ENCODE assay signal across 7 mouse cellular contexts in genomic region chr17:34128944-34129791, GRCm38 (mm10). TPM values are rescaled to one million over a fixed set of nuclear protein-coding genes. Genes with fewer than 3 reads are reported as not detected.
A peak's percentile ranks its signal among the peaks of the same experiment; 100 is the strongest.
DNase-seq lines count a peak whose midpoint lies in the region; ATAC-seq lines count a peak whose summit lies in the region.

No protein-coding gene starts in this region.

- WGBS in forebrain, embryonic 16.5 days, result 18% methylated on average over 18 of the region's 18 CpGs
- 15% methylated on average over 18 of the region's 18 CpGs for WGBS in liver, embryonic 15.5 days (ENCODE audit: insufficient replicate concordance)

- H3K4me1 ChIP-seq in forebrain, embryonic 16.5 days (replicated peaks; ENCODE audit: control insufficient read depth, insufficient read depth, low read length), result peaks cover 20% of the 10 kb centered on the region
- H3K4me1 ChIP-seq in liver, embryonic 15.5 days (replicated peaks), result peaks cover 61% of the 10 kb centered on the region

- peak; percentile 46 for DNase-seq in right cerebral cortex, adult 18-20 months
- DNase-seq in right cerebral cortex, postnatal 14 days, result no peak
- peak; percentile 69 for DNase-seq in thymus, postnatal 14 days
- no peak for DNase-seq in natural killer cell, adult 2 months (ENCODE audit: low spot score in 2 of 2)
- DNase-seq in cerebellum, postnatal 10 days, result no peak

- H3K9me3 ChIP-seq in forebrain, embryonic 16.5 days (ENCODE audit: control insufficient read depth, low read length), result no peaks in the 10 kb centered on the region
- no peaks in the 10 kb centered on the region for H3K9me3 ChIP-seq in liver, embryonic 15.5 days (replicated peaks)

- no peaks in the 10 kb centered on the region for H3K27me3 ChIP-seq in forebrain, embryonic 16.5 days (replicated peaks; ENCODE audit: control insufficient read depth, insufficient read depth, low read length)
- peaks cover 41% of the 10 kb centered on the region for H3K27me3 ChIP-seq in liver, embryonic 15.5 days

- 0 out of 2 replicates have a peak overlapping the region, but pooled peaks have one; percentile 10 for H3K4me3 ChIP-seq in forebrain, embryonic 16.5 days (replicated peaks; ENCODE audit: low read length)
- H3K4me3 ChIP-seq in liver, embryonic 15.5 days (replicated peaks), result no peak overlapping the region

- peak overlapping the region; percentile 29 for H3K4me2 ChIP-seq in forebrain, embryonic 16.5 days (ENCODE audit: low read length)
- 0 out of 2 replicates have a peak overlapping the region, but pooled peaks have one; percentile 23 for H3K4me2 ChIP-seq in liver, embryonic 15.5 days

- peak overlapping the region; percentile 68 for H3K27ac ChIP-seq in forebrain, embryonic 16.5 days (ENCODE audit: low read length)
- H3K27ac ChIP-seq in liver, embryonic 15.5 days (replicated peaks), result no peak overlapping the region

- H3K36me3 ChIP-seq in forebrain, embryonic 16.5 days (ENCODE audit: control insufficient read depth, insufficient read depth), result no peaks in the 10 kb centered on the region
- H3K36me3 ChIP-seq in liver, embryonic 15.5 days (replicated peaks), result no peaks in the 10 kb centered on the region; the same call in 1 of the 2 replicates

- no peak overlapping the region for H3K9ac ChIP-seq in forebrain, embryonic 16.5 days (replicated peaks; ENCODE audit: low read depth, low read length)
- no peak overlapping the region for H3K9ac ChIP-seq in liver, embryonic 15.5 days

- no peak for ATAC-seq in forebrain, embryonic 16.5 days
- ATAC-seq in liver, embryonic 15.5 days (ENCODE audit: insufficient read depth), result no peak

RNA-seq across cellular contexts. Expression of gene Brd2, which starts 6.7 kb away (rescaled TPM):
- 130 and 132 TPM in 2 replicates for polyA plus RNA-seq in forebrain, embryonic 16.5 days (2015; fragmentation: Nextera tagmentation; extraction: Ambion mirVana)
- polyA plus RNA-seq in liver, embryonic 15.5 days (2015; fragmentation: Nextera tagmentation; extraction: Ambion mirVana), result 37.8 and 40.1 TPM in 2 replicates

RNA-seq across cellular contexts. Expression of gene H2-DMa, which starts 9.8 kb away (rescaled TPM):
- polyA plus RNA-seq in forebrain, embryonic 16.5 days (2015; fragmentation: Nextera tagmentation; extraction: Ambion mirVana), result 12.1 and 15.8 TPM in 2 replicates
- 6.4 TPM in 2 replicates for polyA plus RNA-seq in liver, embryonic 15.5 days (2015; fragmentation: Nextera tagmentation; extraction: Ambion mirVana)

RNA-seq across cellular contexts. Expression of gene H2-DMb2, which starts 13.9 kb away (rescaled TPM):
- 0.43 and 0.90 TPM in 2 replicates for polyA plus RNA-seq in forebrain, embryonic 16.5 days (2015; fragmentation: Nextera tagmentation; extraction: Ambion mirVana)
- polyA plus RNA-seq in liver, embryonic 15.5 days (2015; fragmentation: Nextera tagmentation; extraction: Ambion mirVana), result 0.54 and 1.0 TPM in 2 replicates

RNA-seq across cellular contexts. Expression of gene H2-DMb1, which starts 23.7 kb away (rescaled TPM):
- 0.66 and 0.98 TPM in 2 replicates for polyA plus RNA-seq in forebrain, embryonic 16.5 days (2015; fragmentation: Nextera tagmentation; extraction: Ambion mirVana)
- 1.6 and 1.7 TPM in 2 replicates for polyA plus RNA-seq in liver, embryonic 15.5 days (2015; fragmentation: Nextera tagmentation; extraction: Ambion mirVana)

RNA-seq across cellular contexts. Expression of gene H2-Oa, which starts 37.0 kb away (rescaled TPM):
- polyA plus RNA-seq in forebrain, embryonic 16.5 days (2015; fragmentation: Nextera tagmentation; extraction: Ambion mirVana), result 0.22 and 0.28 TPM in 2 replicates
- 0.17 and 0.40 TPM in 2 replicates for polyA plus RNA-seq in liver, embryonic 15.5 days (2015; fragmentation: Nextera tagmentation; extraction: Ambion mirVana)

Comparison
In these comparisons a context has a peak if more than half of its experiments do, and no peak if none do; other contexts are left out.
1. DNase-seq: peak in right cerebral cortex, adult 18-20 months (single experiment) and thymus, postnatal 14 days (single experiment); none in right cerebral cortex, postnatal 14 days (single experiment), natural killer cell, adult 2 months (0 of 2) and cerebellum, postnatal 10 days (0 of 2).